Mouse (Mus musculus) neural tube, embryonic 12.5 days (tissue): ENCODE results near the gene Hus1b. TPM values are rescaled to one million over a fixed set of nuclear protein-coding genes. Genes with fewer than 3 reads are reported as not detected.

Experiments
- ATAC-seq: fragments of 200-750 bp; cut with Nextera tagmentation; 2 replicates; pipeline ENCODE4 v1.8.0; 2017; ENCODE audit warnings: low read depth, mild to moderate bottlenecking, moderate TSS enrichment, moderate library complexity; ENCODE audit not compliant: low FRiP score
- H3K27ac ChIP-seq: fragments of 300-500 bp; sonication (generic); 2 replicates; pipeline ENCODE4 v1.5.1; 2016
- H3K27me3 ChIP-seq: fragments of 300-500 bp; sonication (generic); replicated peaks from 2 replicates; pipeline ENCODE4 v1.6.1; 2016; ENCODE audit warnings: mild to moderate bottlenecking
- H3K36me3 ChIP-seq: fragments of 300-500 bp; sonication (generic); 2 replicates; pipeline ENCODE4 v1.6.1; 2016; ENCODE audit warnings: mild to moderate bottlenecking
- H3K4me1 ChIP-seq: fragments of 300-500 bp; sonication (generic); 2 replicates; pipeline ENCODE4 v1.6.1; 2016
- H3K4me2 ChIP-seq: fragments of 300-500 bp; sonication (generic); replicated peaks from 2 replicates; pipeline ENCODE4 v1.6.1; 2016; ENCODE audit warnings: mild to moderate bottlenecking
- H3K4me3 ChIP-seq: fragments of 300-500 bp; sonication (generic); 2 replicates; pipeline ENCODE4 v1.5.1; 2016
- H3K9ac ChIP-seq: fragments of 300-500 bp; sonication (generic); 2 replicates; pipeline ENCODE4 v1.6.1; 2016; ENCODE audit warnings: mild to moderate bottlenecking
- H3K9me3 ChIP-seq: fragments of 300-500 bp; sonication (generic); 2 replicates; pipeline ENCODE4 v1.6.1; 2016; ENCODE audit warnings: mild to moderate bottlenecking
- WGBS: fragments of 180-500 bp; shearing (Covaris S2); methylation state at CpG from one replicate; pipeline ENCODE4 v1.1.7; 2016; 5-methylcytosine and 5-hydroxymethylcytosine counted together
- polyA plus RNA-seq: library from polyadenylated mRNA; unstranded; fragments of >200 nt; fragmentation: Nextera tagmentation; extraction: Ambion mirVana; gene quantifications from 2 replicates; pipeline ENCODE4 v1.2.1, GENCODE M21; 2016

The Hus1b gene
- polyA plus RNA-seq, 1 experiment from 2014 or later: not detected

GRCm38 (mm10) chr13:30932972-30933371 is 14.6 kb downstream of the Hus1b start:
- H3K36me3 ChIP-seq: no peaks in the 10 kb centered on the region
- no peak for ATAC-seq
- no peak overlapping the region for H3K27ac ChIP-seq
- 78% methylated on average over 6 of the region's 6 CpGs for WGBS
- no peaks in the 10 kb centered on the region for H3K27me3 ChIP-seq
- no peak overlapping the region for H3K9ac ChIP-seq
- no peak overlapping the region for H3K4me3 ChIP-seq
- H3K4me2 ChIP-seq: no peak overlapping the region
- H3K4me1 ChIP-seq: no peaks in the 10 kb centered on the region
- no peaks in the 10 kb centered on the region for H3K9me3 ChIP-seq

GRCm38 (mm10) chr13:30931613-30932012 is 15.9 kb downstream of the Hus1b start:
- 83% methylated on average over 4 of the region's 4 CpGs for WGBS
- no peaks in the 10 kb centered on the region for H3K27me3 ChIP-seq
- H3K4me3 ChIP-seq: no peak overlapping the region
- peaks cover 3% of the 10 kb centered on the region; the same call in 1 of the 2 replicates for H3K36me3 ChIP-seq
- H3K4me2 ChIP-seq: no peak overlapping the region
- H3K9me3 ChIP-seq: no peaks in the 10 kb centered on the region
- H3K27ac ChIP-seq: no peak overlapping the region
- H3K9ac ChIP-seq: no peak overlapping the region
- no peaks in the 10 kb centered on the region for H3K4me1 ChIP-seq
- ATAC-seq: no peak

GRCm38 (mm10) chr13:30929119-30929518 is 18.4 kb downstream of the Hus1b start:
- WGBS: 97% methylated on average over 2 of the region's 2 CpGs
- no peak overlapping the region for H3K9ac ChIP-seq
- H3K4me2 ChIP-seq: no peak overlapping the region
- H3K4me1 ChIP-seq: no peaks in the 10 kb centered on the region
- no peaks in the 10 kb centered on the region for H3K9me3 ChIP-seq
- peaks cover 10% of the 10 kb centered on the region; the same call in 1 of the 2 replicates for H3K36me3 ChIP-seq
- no peaks in the 10 kb centered on the region for H3K27me3 ChIP-seq
- no peak overlapping the region for H3K27ac ChIP-seq
- ATAC-seq: no peak
- H3K4me3 ChIP-seq: no peak overlapping the region

- no peak for ATAC-seq
- Histone ChIP-seq H3K27ac (no peak overlapping the region), H3K9ac (no peak overlapping the region), H3K36me3 (peaks cover 10% of the 10 kb centered on the region; the same call in 1 of the 2 replicates), H3K4me3 (no peak overlapping the region), H3K27me3 (no peaks in the 10 kb centered on the region), H3K4me1 (no peaks in the 10 kb centered on the region), H3K9me3 (no peaks in the 10 kb centered on the region), H3K4me2 (no peak overlapping the region)
- whole genome bisulfite sequencing: 89% methylated on average over 6 of the region's 6 CpGs
Observed at GRCm38 (mm10) chr13:30924269-30924668, 23.3 kb downstream of the Hus1b start.

GRCm38 (mm10) chr13:30921914-30922313 is 25.6 kb downstream of the Hus1b start:
- no peak overlapping the region for H3K4me3 ChIP-seq
- ATAC-seq: no peak
- H3K4me1 ChIP-seq: no peaks in the 10 kb centered on the region
- no peak overlapping the region for H3K9ac ChIP-seq
- 84% methylated on average over 4 of the region's 4 CpGs for WGBS
- H3K36me3 ChIP-seq: peaks cover 8% of the 10 kb centered on the region; the same call in 1 of the 2 replicates
- no peaks in the 10 kb centered on the region for H3K9me3 ChIP-seq
- H3K4me2 ChIP-seq: no peak overlapping the region
- no peak overlapping the region for H3K27ac ChIP-seq
- H3K27me3 ChIP-seq: no peaks in the 10 kb centered on the region

GRCm38 (mm10) chr13:30913757-30914156 is 33.8 kb downstream of the Hus1b start:
- ATAC-seq: no peak
- H3K4me1 ChIP-seq: no peaks in the 10 kb centered on the region
- no peak overlapping the region for H3K27ac ChIP-seq
- no peak overlapping the region for H3K4me3 ChIP-seq
- H3K27me3 ChIP-seq: no peaks in the 10 kb centered on the region
- H3K9me3 ChIP-seq: no peaks in the 10 kb centered on the region
- H3K4me2 ChIP-seq: no peak overlapping the region
- H3K36me3 ChIP-seq: no peaks in the 10 kb centered on the region
- H3K9ac ChIP-seq: no peak overlapping the region

- no peak for ATAC-seq
- Histone ChIP-seq H3K4me1 (no peaks in the 10 kb centered on the region), H3K27ac (no peak overlapping the region), H3K4me2 (no peak overlapping the region), H3K9me3 (no peaks in the 10 kb centered on the region), H3K4me3 (no peak overlapping the region), H3K27me3 (no peaks in the 10 kb centered on the region), H3K36me3 (no peaks in the 10 kb centered on the region), H3K9ac (no peak overlapping the region)
- WGBS: 35% methylated on average over 4 of the region's 4 CpGs
Observed at GRCm38 (mm10) chr13:30913028-30913427, 34.5 kb downstream of the Hus1b start.

- no peak overlapping the region for H3K27ac ChIP-seq
- H3K27me3 ChIP-seq: no peaks in the 10 kb centered on the region
- no peaks in the 10 kb centered on the region for H3K9me3 ChIP-seq
- no peak overlapping the region for H3K4me3 ChIP-seq
- no peak overlapping the region for H3K9ac ChIP-seq
- no peak overlapping the region for H3K4me2 ChIP-seq
- no peak for ATAC-seq
- WGBS: 77% methylated on average over 5 of the region's 5 CpGs
- H3K4me1 ChIP-seq: no peaks in the 10 kb centered on the region
- no peaks in the 10 kb centered on the region for H3K36me3 ChIP-seq
Observed at GRCm38 (mm10) chr13:30911931-30912625, 35.5 kb downstream of the Hus1b start.

GRCm38 (mm10) chr13:30910889-30911288 is 36.7 kb downstream of the Hus1b start:
- H3K4me2 ChIP-seq: no peak overlapping the region
- no peak overlapping the region for H3K27ac ChIP-seq
- H3K9me3 ChIP-seq: no peaks in the 10 kb centered on the region
- H3K36me3 ChIP-seq: no peaks in the 10 kb centered on the region
- no peaks in the 10 kb centered on the region for H3K4me1 ChIP-seq
- H3K4me3 ChIP-seq: no peak overlapping the region
- H3K27me3 ChIP-seq: no peaks in the 10 kb centered on the region
- H3K9ac ChIP-seq: no peak overlapping the region
- no peak for ATAC-seq
- 83% methylated on average over 5 of the region's 5 CpGs for WGBS

- no peaks in the 10 kb centered on the region for H3K4me1 ChIP-seq
- no peak overlapping the region for H3K9ac ChIP-seq
- peaks cover 11% of the 10 kb centered on the region for H3K36me3 ChIP-seq
- no peak overlapping the region for H3K27ac ChIP-seq
- no peak for ATAC-seq
- 64% methylated on average over 2 of the region's 2 CpGs for WGBS
- no peak overlapping the region for H3K4me2 ChIP-seq
- no peaks in the 10 kb centered on the region for H3K9me3 ChIP-seq
- H3K4me3 ChIP-seq: no peak overlapping the region
- H3K27me3 ChIP-seq: no peaks in the 10 kb centered on the region
Observed at GRCm38 (mm10) chr13:30902286-30902685, 45.3 kb downstream of the Hus1b start.

- H3K27ac ChIP-seq: no peak overlapping the region
- 93% methylated on average over 7 of the region's 7 CpGs for WGBS
- no peak overlapping the region for H3K9ac ChIP-seq
- H3K27me3 ChIP-seq: no peaks in the 10 kb centered on the region
- no peaks in the 10 kb centered on the region for H3K4me1 ChIP-seq
- H3K36me3 ChIP-seq: peaks cover 11% of the 10 kb centered on the region
- no peak overlapping the region for H3K4me2 ChIP-seq
- H3K4me3 ChIP-seq: no peak overlapping the region
- no peaks in the 10 kb centered on the region for H3K9me3 ChIP-seq
- no peak for ATAC-seq
Observed at GRCm38 (mm10) chr13:30901387-30902041, 46.0 kb downstream of the Hus1b start.
